Mouse (Mus musculus) E14TG2a.4 (cell line): ENCODE measurements around the gene Vasp.

Experiments
- CTCF ChIP-seq: conservative IDR thresholded peaks from 2 replicates; pipeline ENCODE4 v1.5.1; 2014; ENCODE audit warnings: low read length
- NANOG ChIP-seq: IDR thresholded peaks from 2 replicates; pipeline ENCODE4 v1.6.1; 2014; ENCODE audit warnings: borderline replicate concordance, low read length, mixed read lengths

- TF ChIP-seq CTCF: no peak
- TF ChIP-seq NANOG: no peak
Observed at GRCm38 (mm10) chr7:19228793-19229148, 42.8 kb downstream of the Vasp start.
